Mouse (Mus musculus): Measurements from ENCODE around the gene Fabp2.

DNA sequence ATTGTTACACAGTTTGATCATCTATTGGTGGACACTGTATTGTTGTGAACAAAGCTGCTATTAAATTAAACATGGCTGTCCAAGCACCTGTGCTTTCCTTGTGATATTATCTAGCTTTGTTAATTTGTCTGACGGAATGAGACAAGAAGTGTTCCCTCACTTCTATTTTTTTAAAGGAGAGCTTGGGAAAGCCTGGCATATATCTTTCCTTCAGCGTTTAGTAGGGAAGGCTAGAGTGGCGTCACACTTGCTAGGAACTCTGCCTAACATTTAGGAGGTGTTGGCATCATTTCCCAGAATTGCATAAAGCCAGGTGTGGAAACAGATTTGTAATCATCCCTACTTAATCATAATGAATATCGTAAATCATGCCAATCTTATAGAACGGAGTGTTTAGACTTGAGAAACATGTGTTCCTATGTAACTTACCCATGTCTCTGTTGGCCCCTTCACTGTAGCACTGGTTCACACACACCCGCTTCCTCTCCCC lies 21.4 kb downstream of the Fabp2 start:
- TF ChIP-seq GATA1 (IDR thresholded peaks at IDR 0.05; ENCODE audit: borderline replicate concordance, low read length) (no peak), FLI1 (IDR thresholded peaks at IDR 0.05; ENCODE audit: low read length) (no peak)

Measured in megakaryocyte, embryonic 14.5 days (primary cell).